Mouse (Mus musculus) urinary bladder, adult 2 months (tissue): ENCODE results near the gene Rgs1. TPM values are rescaled to one million over a fixed set of nuclear protein-coding genes. Genes with fewer than 3 reads are reported as not detected.

ENCODE experiments used
- DNase-seq: peaks from one replicate; pipeline ENCODE4 v3.0.0; 2022; ENCODE audit warnings: low spot score
- polyA plus RNA-seq: library from polyadenylated mRNA; depleted of rRNA; stranded (reverse); fragments of >200 nt; gene quantifications from 2 replicates; pipeline ENCODE4 v1.2.3, GENCODE M21; 2012; rRNA removed

The Rgs1 gene
- 4.4 and 15.0 TPM in 2 replicates for polyA plus RNA-seq

GRCm38 (mm10) chr1:144248923-144249322 lies at the start of gene Rgs1:
TSS of gene Rgs1 (minus strand) at chr1:144249242.
- DNase-seq, result no peak

GRCm38 (mm10) chr1:144283020-144284014 lies 34.3 kb upstream of the Rgs1 start:
- DNase-seq, result no peak

GRCm38 (mm10) chr1:144280056-144280455 lies 31.0 kb upstream of the Rgs1 start:
- no peak for DNase-seq

GRCm38 (mm10) chr1:144272991-144273390 lies 23.9 kb upstream of the Rgs1 start:
- DNase-seq, result no peak

GRCm38 (mm10) chr1:144269112-144269511 lies 20.1 kb upstream of the Rgs1 start:
- no peak for DNase-seq

- no peak for DNase-seq
Observed at GRCm38 (mm10) chr1:144267471-144268470, 18.7 kb upstream of the Rgs1 start.

GRCm38 (mm10) chr1:144264000-144264399 lies 15.0 kb upstream of the Rgs1 start:
- DNase-seq, result no peak

GRCm38 (mm10) chr1:144262008-144262407 lies 13.0 kb upstream of the Rgs1 start:
- no peak for DNase-seq

GRCm38 (mm10) chr1:144258779-144259178 lies 9.7 kb upstream of the Rgs1 start:
- no peak for DNase-seq

GRCm38 (mm10) chr1:144256556-144257331 lies 7.7 kb upstream of the Rgs1 start:
- no peak for DNase-seq

- no peak for DNase-seq
Observed at GRCm38 (mm10) chr1:144248206-144248605, 836 bp downstream of the Rgs1 start.

- no peak for DNase-seq
Observed at GRCm38 (mm10) chr1:144247382-144247781, 1.7 kb downstream of the Rgs1 start.

GRCm38 (mm10) chr1:144243511-144243910 lies 5.5 kb downstream of the Rgs1 start:
- DNase-seq, result no peak

- no peak for DNase-seq
Observed at GRCm38 (mm10) chr1:144239195-144239594, 9.8 kb downstream of the Rgs1 start.

GRCm38 (mm10) chr1:144215230-144215629 lies 33.8 kb downstream of the Rgs1 start:
- DNase-seq, result no peak

- DNase-seq, result no peak
Observed at GRCm38 (mm10) chr1:144210912-144211311, 38.1 kb downstream of the Rgs1 start.

GRCm38 (mm10) chr1:144206281-144207061 lies 42.6 kb downstream of the Rgs1 start:
- no peak for DNase-seq

GRCm38 (mm10) chr1:144204766-144205165 lies 44.3 kb downstream of the Rgs1 start:
- no peak for DNase-seq

GRCm38 (mm10) chr1:144202939-144203338 lies 46.1 kb downstream of the Rgs1 start:
- no peak for DNase-seq

GRCm38 (mm10) chr1:144200496-144200895 lies 48.5 kb downstream of the Rgs1 start:
- DNase-seq, result no peak
